In genomic region chr1:88466325-88467064, GRCm38 (mm10) we compare ENCODE assay signal across 18 mouse cellular contexts. TPM values are rescaled to one million over a fixed set of nuclear protein-coding genes. Genes with fewer than 3 reads are reported as not detected.
DNase-seq lines count a peak whose midpoint lies in the region; ATAC-seq and TF ChIP-seq lines count a peak whose summit lies in the region.
"Had no signal": no experiment of that assay in that cellular context is flagged by ENCODE, and none has a peak within 500 bp of the region (broad histone marks: within the 10 kb centered on the region; RNA-seq: fewer than 3 reads in every experiment).

No protein-coding gene starts in this region.

- no peaks in the 10 kb centered on the region for H3K36me3 ChIP-seq in ES-Bruce4 (ENCODE audit: control insufficient read depth, insufficient read depth, low read length, poor library complexity, severe bottlenecking)
- no peaks in the 10 kb centered on the region for H3K36me3 ChIP-seq in stomach, embryonic 16.5 days (ENCODE audit: control insufficient read depth, insufficient read depth, low read length)
- H3K36me3 ChIP-seq in kidney, adult 2 months (ENCODE audit: control insufficient read depth, insufficient read depth, low read length) = no peaks in the 10 kb centered on the region
- H3K36me3 ChIP-seq in hindbrain, embryonic 11.5 days (ENCODE audit: control insufficient read depth, insufficient read depth, low read length) = no peaks in the 10 kb centered on the region
- H3K36me3 ChIP-seq: embryonic facial prominence, embryonic 13.5 days; forebrain, embryonic 12.5 days; heart, embryonic 12.5 days; hindbrain, embryonic 10.5 days; hindbrain, embryonic 15.5 days had no signal

- TF ChIP-seq EP300 in ES-Bruce4 (IDR thresholded peaks at IDR 0.05; ENCODE audit: insufficient read depth, low read depth, low read length) = 0 out of 2 replicates have a peak, but pooled peaks have one; percentile 37

- no peak overlapping the region for H3K4me3 ChIP-seq in ES-Bruce4 (ENCODE audit: low read depth, low read length)
- no peak overlapping the region for H3K4me3 ChIP-seq in stomach, embryonic 16.5 days (replicated peaks; ENCODE audit: low read length)
- H3K4me3 ChIP-seq in kidney, adult 2 months (ENCODE audit: insufficient read depth, low read depth, low read length) = no peak overlapping the region
- H3K4me3 ChIP-seq in hindbrain, embryonic 11.5 days (ENCODE audit: low read depth, low read length) = no peak overlapping the region
- H3K4me3 ChIP-seq: embryonic facial prominence, embryonic 13.5 days; forebrain, embryonic 12.5 days; heart, embryonic 12.5 days; hindbrain, embryonic 10.5 days; hindbrain, embryonic 15.5 days had no signal

- 69% methylated on average over 8 of the region's 8 CpGs for WGBS in stomach, embryonic 16.5 days
- 76% methylated on average over 8 of the region's 8 CpGs for WGBS in kidney, adult 2 months
- WGBS in hindbrain, embryonic 11.5 days = 74% methylated on average over 8 of the region's 8 CpGs

- TF ChIP-seq POLR2A in ES-Bruce4 (IDR thresholded peaks at IDR 0.05; ENCODE audit: insufficient read depth, low read length) = no peak
- no peak for TF ChIP-seq POLR2A in kidney, adult 2 months (IDR thresholded peaks at IDR 0.05; ENCODE audit: low read depth, low read length)

- peaks cover 9% of the 10 kb centered on the region; the same call in 1 of the 2 replicates for H3K9me3 ChIP-seq in ES-Bruce4 (replicated peaks; ENCODE audit: control insufficient read depth, insufficient read depth, low read length, poor library complexity, severe bottlenecking)
- H3K9me3 ChIP-seq in stomach, embryonic 16.5 days (replicated peaks; ENCODE audit: control insufficient read depth, low read length) = no peaks in the 10 kb centered on the region
- no peaks in the 10 kb centered on the region for H3K9me3 ChIP-seq in hindbrain, embryonic 11.5 days (ENCODE audit: control insufficient read depth, low read length)
- H3K9me3 ChIP-seq: embryonic facial prominence, embryonic 13.5 days; forebrain, embryonic 12.5 days; heart, embryonic 12.5 days; hindbrain, embryonic 10.5 days; hindbrain, embryonic 15.5 days had no signal

- H3K4me2 ChIP-seq in stomach, embryonic 16.5 days (ENCODE audit: low read depth, low read length) = no peak overlapping the region
- H3K4me2 ChIP-seq in hindbrain, embryonic 11.5 days (replicated peaks; ENCODE audit: low read depth, low read length) = no peak overlapping the region
- H3K4me2 ChIP-seq: embryonic facial prominence, embryonic 13.5 days; forebrain, embryonic 12.5 days; heart, embryonic 12.5 days; hindbrain, embryonic 15.5 days had no signal

- H3K27me3 ChIP-seq in ES-Bruce4 (ENCODE audit: control insufficient read depth, insufficient read depth, low read length, poor library complexity, severe bottlenecking) = no peaks in the 10 kb centered on the region
- no peaks in the 10 kb centered on the region for H3K27me3 ChIP-seq in stomach, embryonic 16.5 days (ENCODE audit: control insufficient read depth, insufficient read depth, low read length)
- H3K27me3 ChIP-seq in kidney, adult 2 months (replicated peaks; ENCODE audit: control insufficient read depth, insufficient read depth, low read length) = no peaks in the 10 kb centered on the region
- H3K27me3 ChIP-seq in hindbrain, embryonic 11.5 days (ENCODE audit: control insufficient read depth, insufficient read depth, low read length) = no peaks in the 10 kb centered on the region
- H3K27me3 ChIP-seq: embryonic facial prominence, embryonic 13.5 days; forebrain, embryonic 12.5 days; heart, embryonic 12.5 days; hindbrain, embryonic 15.5 days had no signal

- peaks cover 9% of the 10 kb centered on the region for H3K4me1 ChIP-seq in ES-Bruce4 (ENCODE audit: control insufficient read depth, insufficient read depth, low read length)
- H3K4me1 ChIP-seq in stomach, embryonic 16.5 days (ENCODE audit: control insufficient read depth, insufficient read depth, low read length) = peaks cover 6% of the 10 kb centered on the region
- H3K4me1 ChIP-seq in kidney, adult 2 months (ENCODE audit: control insufficient read depth, insufficient read depth, low read length) = no peaks in the 10 kb centered on the region
- H3K4me1 ChIP-seq in hindbrain, embryonic 11.5 days (replicated peaks; ENCODE audit: control insufficient read depth, insufficient read depth, low read length) = no peaks in the 10 kb centered on the region
- H3K4me1 ChIP-seq: hindbrain, embryonic 15.5 days had no signal

- H3K27ac ChIP-seq in ES-Bruce4 (ENCODE audit: insufficient read depth, low read length) = peak overlapping the region; percentile 41
- H3K27ac ChIP-seq in stomach, embryonic 16.5 days (ENCODE audit: low read length) = peak overlapping the region; percentile 14; the same call in 1 of the 2 replicates
- no peak overlapping the region for H3K27ac ChIP-seq in kidney, adult 2 months (ENCODE audit: insufficient read depth, low read depth, low read length)
- H3K27ac ChIP-seq in hindbrain, embryonic 11.5 days (ENCODE audit: low read depth, low read length) = no peak overlapping the region
- H3K27ac ChIP-seq: embryonic facial prominence, embryonic 13.5 days; forebrain, embryonic 12.5 days; hindbrain, embryonic 10.5 days; hindbrain, embryonic 15.5 days had no signal

- no peak for TF ChIP-seq CTCF in ES-Bruce4 (IDR thresholded peaks at IDR 0.05; ENCODE audit: low read depth, low read length)
- no peak for TF ChIP-seq CTCF in kidney, adult 2 months (conservative IDR thresholded peaks at IDR 0.05; ENCODE audit: insufficient read depth, insufficient read length, low read depth, low read length)

- peak; percentile 41; the same call in 1 of the 2 replicates for ATAC-seq in stomach, embryonic 16.5 days (ENCODE audit: insufficient read depth, low FRiP score)
- no peak for ATAC-seq in hindbrain, embryonic 11.5 days (ENCODE audit: low FRiP score)

- DNase-seq in 3T3-L1 (ENCODE audit: low read depth, low spot score) (peak; percentile 44), ZHBTc4 (ENCODE audit: low read depth, low spot score) (peak; percentile 94)
- no peak for DNase-seq in kidney, adult 2 months
- DNase-seq in cerebellum, adult 18-20 months = no peak
- DNase-seq in hindbrain, embryonic 11.5 days (ENCODE audit: low spot score) = no peak
- DNase-seq: cerebellum, adult 11 months; cerebellum, adult 9-11 months; cerebellum, postnatal 36 days; gastrocnemius, postnatal 25 days had no signal

- no peak overlapping the region for H3K9ac ChIP-seq in ES-Bruce4 (ENCODE audit: low read depth, poor library complexity, severe bottlenecking)
- H3K9ac ChIP-seq in stomach, embryonic 16.5 days (ENCODE audit: low read length) = no peak overlapping the region
- H3K9ac ChIP-seq in hindbrain, embryonic 11.5 days (ENCODE audit: low read depth, low read length) = no peak overlapping the region
- H3K9ac ChIP-seq: embryonic facial prominence, embryonic 13.5 days; forebrain, embryonic 12.5 days; forebrain, postnatal 0 days; heart, embryonic 12.5 days; hindbrain, embryonic 15.5 days had no signal

RNA-seq across cellular contexts. Expression of gene Glrp1, which starts 43.4 kb away (rescaled TPM):
- not detected in 2 replicates for polyA plus RNA-seq in ES-Bruce4 (2011; ENCODE audit: insufficient read depth, insufficient read length, low read depth, missing spikeins)
- 0.09 TPM in 1 of 2 replicates, not detected in the other for polyA plus RNA-seq in stomach, embryonic 16.5 days (2015; fragmentation: Nextera tagmentation; extraction: Ambion mirVana)
- not detected in 2 replicates for polyA plus RNA-seq in kidney, adult 2 months (2012; rRNA removed)
- polyA plus RNA-seq in hindbrain, embryonic 11.5 days (2014; fragmentation: Nextera tagmentation; extraction: Ambion mirVana) = not detected in 2 replicates
- polyA plus RNA-seq: CD4-positive, CD25-positive, alpha-beta regulatory T cell, adult 4 months; embryonic facial prominence, embryonic 13.5 days; forebrain, embryonic 12.5 days; hindbrain, embryonic 10.5 days; hindbrain, embryonic 15.5 days had no signal

RNA-seq across cellular contexts. Expression of gene Spp2, which starts 59.7 kb away (rescaled TPM):
- not detected in 2 replicates for polyA plus RNA-seq in ES-Bruce4 (2011; ENCODE audit: insufficient read depth, insufficient read length, low read depth, missing spikeins)
- polyA plus RNA-seq in stomach, embryonic 16.5 days (2015; fragmentation: Nextera tagmentation; extraction: Ambion mirVana) = 13.6 and 18.1 TPM in 2 replicates
- 1,106 and 1,181 TPM in 2 replicates for polyA plus RNA-seq in kidney, adult 2 months (2012; rRNA removed)
- polyA plus RNA-seq in hindbrain, embryonic 11.5 days (2014; fragmentation: Nextera tagmentation; extraction: Ambion mirVana) = 0.17 TPM in 1 of 2 replicates, not detected in the other
- polyA plus RNA-seq: CD4-positive, CD25-positive, alpha-beta regulatory T cell, adult 4 months; embryonic facial prominence, embryonic 13.5 days; forebrain, embryonic 12.5 days; hindbrain, embryonic 10.5 days had no signal

Comparison
In these comparisons a context has a peak if more than half of its experiments do, and no peak if none do; other contexts are left out.
1. DNase-seq: peak in 3T3-L1 (single experiment) and ZHBTc4 (single experiment); none in kidney, adult 2 months (single experiment), cerebellum, adult 18-20 months (0 of 2) and hindbrain, embryonic 11.5 days (single experiment).
2. H3K27ac ChIP-seq: peak in ES-Bruce4 (single experiment) and stomach, embryonic 16.5 days (single experiment); none in kidney, adult 2 months (single experiment) and hindbrain, embryonic 11.5 days (single experiment).
3. RNA of gene Spp2, which starts 59.7 kb away (polyA plus RNA-seq): 1,106 to 1,181 TPM in kidney, adult 2 months; 13.6 to 18.1 TPM in stomach, embryonic 16.5 days, not detected in ES-Bruce4 and 0.17 TPM in hindbrain, embryonic 11.5 days; every median in the first group is over 10 times any median in the second.